Mouse (Mus musculus) left cerebral cortex, adult 9 months (tissue): ENCODE measurements at regions not wholly inside any gene's neighbourhood (a gene's known extent, or its start where the extent isn't known, plus 50 kb on each side); places are given as distances from the start of the nearest gene placed in this dataset.

Experiments used
- DNase-seq, 2 experiments: peaks; one replicate each; pipeline ENCODE4 v3.0.0; 2022; ENCODE audit warnings: low spot score in 2 of 2

- DNase-seq: no peak
These were observed 277.7 kb upstream of the Xylt1 start for GRCm38 (mm10) chr7:117103035-117103434.

GRCm38 (mm10) chr7:117106691-117107191, 274.0 kb upstream of the Xylt1 start:
- DNase-seq: peak; percentile 84 to 85

GRCm38 (mm10) chr7:117108391-117108790, 272.4 kb upstream of the Xylt1 start:
- DNase-seq: peak; percentile 67 to 76

GRCm38 (mm10) chr7:117127728-117128127, 253.1 kb upstream of the Xylt1 start:
- no peak for DNase-seq

GRCm38 (mm10) chr7:117134869-117135268, 245.9 kb upstream of the Xylt1 start:
- DNase-seq: no peak

GRCm38 (mm10) chr7:117138681-117139080, 242.1 kb upstream of the Xylt1 start:
- DNase-seq: no peak

GRCm38 (mm10) chr7:117139245-117139970, 241.4 kb upstream of the Xylt1 start:
- peak in 1 of 2 experiments; percentile 62 for DNase-seq

GRCm38 (mm10) chr7:117139971-117140247, 240.9 kb upstream of the Xylt1 start:
- DNase-seq: no peak

GRCm38 (mm10) chr7:117146809-117147208, 234.0 kb upstream of the Xylt1 start:
- peak; percentile 44 to 48 for DNase-seq

GRCm38 (mm10) chr7:117150355-117150754, 230.4 kb upstream of the Xylt1 start:
- DNase-seq: no peak

GRCm38 (mm10) chr7:117153826-117154550, 226.8 kb upstream of the Xylt1 start:
- DNase-seq: peak in 1 of 2 experiments; percentile 30

- no peak for DNase-seq
These were observed 219.4 kb upstream of the Xylt1 start for GRCm38 (mm10) chr7:117161193-117161908.

GRCm38 (mm10) chr7:117174811-117175422, 205.9 kb upstream of the Xylt1 start:
- peak; percentile 26 to 63 for DNase-seq

- DNase-seq: no peak
These were observed 196.8 kb upstream of the Xylt1 start for GRCm38 (mm10) chr7:117184011-117184410.

GRCm38 (mm10) chr7:117185891-117186290, 194.9 kb upstream of the Xylt1 start:
- DNase-seq: no peak

- DNase-seq: no peak
These were observed 184.2 kb upstream of the Xylt1 start for GRCm38 (mm10) chr7:117196611-117197010.

GRCm38 (mm10) chr7:117226294-117226693, 154.5 kb upstream of the Xylt1 start:
- no peak for DNase-seq

GRCm38 (mm10) chr7:117229619-117230018, 151.2 kb upstream of the Xylt1 start:
- DNase-seq: no peak

- DNase-seq: no peak
These were observed 124.0 kb upstream of the Xylt1 start for GRCm38 (mm10) chr7:117256819-117257218.

GRCm38 (mm10) chr7:117258557-117258956, 122.2 kb upstream of the Xylt1 start:
- DNase-seq: no peak

- peak in 1 of 2 experiments; percentile 35 for DNase-seq
These were observed 121.6 kb upstream of the Xylt1 start for GRCm38 (mm10) chr7:117259151-117259550.

- DNase-seq: no peak
These were observed 121.0 kb upstream of the Xylt1 start for GRCm38 (mm10) chr7:117259674-117260294.
